Mouse (Mus musculus) G1E (cell line): ENCODE measurements at regions not wholly inside any gene's neighbourhood (a gene's known extent, or its start where the extent isn't known, plus 50 kb on each side); places are given as distances from the start of the nearest gene placed in this dataset.

Source experiments
- CTCF ChIP-seq: IDR thresholded peaks from 2 replicates; pipeline ENCODE4 v1.5.1; 2012; ENCODE audit warnings: low read depth, low read length, inconsistent platforms, mixed read lengths
- GATA1 ChIP-seq: IDR thresholded peaks from 2 replicates; pipeline ENCODE4 v1.6.1; 2012; ENCODE audit warnings: borderline replicate concordance, low read length, inconsistent platforms, mixed read lengths
- GATA2 ChIP-seq: IDR thresholded peaks from 2 replicates; pipeline ENCODE4 v1.6.1; 2012; ENCODE audit warnings: low read depth, low read length, inconsistent platforms, borderline replicate concordance
- TAL1 ChIP-seq: conservative IDR thresholded peaks from 2 replicates; pipeline ENCODE4 v1.6.1; 2012; ENCODE audit warnings: low read depth, low read length, inconsistent platforms, mixed read lengths

- TF ChIP-seq TAL1, result no peak
- TF ChIP-seq CTCF, result no peak
- no peak for TF ChIP-seq GATA2
- TF ChIP-seq GATA1, result no peak
Measured at GRCm38 (mm10) chr10:126660024-126660423, 241.1 kb downstream of the Atp23 start.
